Mouse (Mus musculus) myocyte (in vitro differentiated cells): Measurements from ENCODE around the gene Rab26.

Source experiments
- CEBPB ChIP-seq: IDR thresholded peaks from 2 replicates; pipeline ENCODE4 v1.6.1; 2011; ENCODE audit warnings: mild to moderate bottlenecking, moderate library complexity; ENCODE audit not compliant: poor library complexity, insufficient read depth, severe bottlenecking
- E2F4 ChIP-seq: IDR thresholded peaks from one replicate; pipeline ENCODE4 v1.6.1; 2011; ENCODE audit warnings: mild to moderate bottlenecking, control low read depth, moderate library complexity; ENCODE audit not compliant: insufficient read depth
- POLR2A ChIP-seq: IDR thresholded peaks from one replicate; pipeline ENCODE4 v1.6.1; 2011; ENCODE audit warnings: low read depth, mild to moderate bottlenecking, control low read depth, moderate library complexity; ENCODE audit not compliant: insufficient read length
- TCF12 ChIP-seq: IDR thresholded peaks from one replicate; pipeline ENCODE4 v1.6.1; 2011; ENCODE audit warnings: mild to moderate bottlenecking, control low read depth; ENCODE audit not compliant: poor library complexity, insufficient read depth, severe bottlenecking

GRCm38 (mm10) chr17:24502208-24502607, 31.8 kb downstream of the Rab26 start:
- TF ChIP-seq CEBPB (no peak), E2F4 (no peak), TCF12 (no peak), POLR2A (no peak)
